Mouse (Mus musculus): Measurements from ENCODE around the gene Tmem216. TPM values are rescaled to one million over a fixed set of nuclear protein-coding genes. Genes with fewer than 3 reads are reported as not detected.
"Not testable (repeated sequence)": the region's sequence is repeated elsewhere in the genome, so short reads cannot be mapped to it uniquely, and the experiment has no call there.

The Tmem216 gene
- total and polyA plus RNA-seq, 3 experiments: 1.7 to 20.3 (median 14.6) TPM

GRCm38 (mm10) chr19:10560108-10560507 is 4.1 kb upstream of the Tmem216 start:
- H3K36me3 ChIP-seq (replicated peaks): no peaks in the 10 kb centered on the region
- no peaks in the 10 kb centered on the region for H3K9me3 ChIP-seq (replicated peaks)
- H3K27me3 ChIP-seq (ENCODE audit: insufficient read depth, low read length): peaks cover 8% of the 10 kb centered on the region
- DNase-seq (ENCODE audit: low spot score) (no peak), ATAC-seq (ENCODE audit: extremely low read depth, insufficient number of reproducible peaks, low FRiP score, poor library complexity, severe bottlenecking) (no peak)
- TF ChIP-seq CTCF (IDR thresholded peaks at IDR 0.05; ENCODE audit: low read depth, low read length) (no peak), GATA2 (IDR thresholded peaks at IDR 0.05; ENCODE audit: borderline replicate concordance, low read depth, low read length) (no peak), TAL1 (conservative IDR thresholded peaks at IDR 0.05; ENCODE audit: low read depth, low read length) (no peak), POLR2AphosphoS5 (IDR thresholded peaks at IDR 0.05; ENCODE audit: insufficient replicate concordance, low read depth, low read length) (no peak), GATA1 (IDR thresholded peaks at IDR 0.05; ENCODE audit: borderline replicate concordance, low read length) (no peak)
- H3K4me3 ChIP-seq (ENCODE audit: low read depth, low read length): no peak overlapping the region
- peaks cover 19% of the 10 kb centered on the region for H3K4me1 ChIP-seq (ENCODE audit: insufficient read depth, low read depth, low read length)

- not testable (repeated sequence) for H3K27me3 ChIP-seq (ENCODE audit: insufficient read depth, low read length); DNase-seq (ENCODE audit: low spot score); H3K4me3 ChIP-seq (ENCODE audit: low read depth, low read length); H3K9me3 ChIP-seq (replicated peaks); ATAC-seq (ENCODE audit: extremely low read depth, insufficient number of reproducible peaks, low FRiP score, poor library complexity, severe bottlenecking)
- Histone ChIP-seq H3K36me3 (replicated peaks) (peaks cover 14% of the 10 kb centered on the region), H3K4me1 (ENCODE audit: insufficient read depth, low read depth, low read length) (peaks cover 27% of the 10 kb centered on the region)
These were observed 1.9 kb upstream of the Tmem216 start for GRCm38 (mm10) chr19:10557837-10558375.

GRCm38 (mm10) chr19:10557430-10557829 is 1.4 kb upstream of the Tmem216 start:
- H3K9me3 ChIP-seq (replicated peaks): no peaks in the 10 kb centered on the region
- H3K36me3 ChIP-seq (replicated peaks): peaks cover 18% of the 10 kb centered on the region
- DNase-seq (ENCODE audit: low spot score): no peak
- no peak overlapping the region for H3K4me3 ChIP-seq (ENCODE audit: low read depth, low read length)
- no peak for TF ChIP-seq TAL1 (conservative IDR thresholded peaks at IDR 0.05; ENCODE audit: low read depth, low read length)
- TF ChIP-seq CTCF (IDR thresholded peaks at IDR 0.05; ENCODE audit: low read depth, low read length): no peak
- no peak for TF ChIP-seq GATA2 (IDR thresholded peaks at IDR 0.05; ENCODE audit: borderline replicate concordance, low read depth, low read length)
- no peak for TF ChIP-seq POLR2AphosphoS5 (IDR thresholded peaks at IDR 0.05; ENCODE audit: insufficient replicate concordance, low read depth, low read length)
- TF ChIP-seq GATA1 (IDR thresholded peaks at IDR 0.05; ENCODE audit: borderline replicate concordance, low read length): no peak
- ATAC-seq (ENCODE audit: extremely low read depth, insufficient number of reproducible peaks, low FRiP score, poor library complexity, severe bottlenecking): no peak
- H3K4me1 ChIP-seq (ENCODE audit: insufficient read depth, low read depth, low read length): peaks cover 27% of the 10 kb centered on the region
- H3K27me3 ChIP-seq (ENCODE audit: insufficient read depth, low read length): no peaks in the 10 kb centered on the region

- peaks cover 26% of the 10 kb centered on the region for H3K4me1 ChIP-seq (ENCODE audit: insufficient read depth, low read depth, low read length)
- no peak for TF ChIP-seq POLR2AphosphoS5 (IDR thresholded peaks at IDR 0.05; ENCODE audit: insufficient replicate concordance, low read depth, low read length)
- TF ChIP-seq TAL1 (conservative IDR thresholded peaks at IDR 0.05; ENCODE audit: low read depth, low read length): no peak
- TF ChIP-seq GATA2 (IDR thresholded peaks at IDR 0.05; ENCODE audit: borderline replicate concordance, low read depth, low read length): no peak
- no peak for TF ChIP-seq CTCF (IDR thresholded peaks at IDR 0.05; ENCODE audit: low read depth, low read length)
- no peak for TF ChIP-seq GATA1 (IDR thresholded peaks at IDR 0.05; ENCODE audit: borderline replicate concordance, low read length)
- peaks cover 21% of the 10 kb centered on the region for H3K36me3 ChIP-seq (replicated peaks)
- H3K4me3 ChIP-seq (ENCODE audit: low read depth, low read length): no peak overlapping the region
- no peaks in the 10 kb centered on the region for H3K9me3 ChIP-seq (replicated peaks)
- DNase-seq (ENCODE audit: low spot score) (no peak), ATAC-seq (ENCODE audit: extremely low read depth, insufficient number of reproducible peaks, low FRiP score, poor library complexity, severe bottlenecking) (no peak)
- no peaks in the 10 kb centered on the region for H3K27me3 ChIP-seq (ENCODE audit: insufficient read depth, low read length)
These were observed 963 bp upstream of the Tmem216 start for GRCm38 (mm10) chr19:10557001-10557400.

- Histone ChIP-seq H3K27me3 (ENCODE audit: insufficient read depth, low read length) (no peaks in the 10 kb centered on the region), H3K36me3 (replicated peaks) (peaks cover 91% of the 10 kb centered on the region), H3K4me3 (ENCODE audit: low read depth, low read length) (no peak overlapping the region), H3K9me3 (replicated peaks) (no peaks in the 10 kb centered on the region), H3K4me1 (ENCODE audit: insufficient read depth, low read depth, low read length) (peaks cover 2% of the 10 kb centered on the region; the same call in 1 of the 2 replicates)
- TF ChIP-seq CTCF (IDR thresholded peaks at IDR 0.05; ENCODE audit: low read depth, low read length): no peak
- ATAC-seq (ENCODE audit: extremely low read depth, insufficient number of reproducible peaks, low FRiP score, poor library complexity, severe bottlenecking) (no peak), DNase-seq (ENCODE audit: low spot score) (no peak)
These were observed 16.6 kb downstream of the Tmem216 start for GRCm38 (mm10) chr19:10539454-10539853.

- H3K4me1 ChIP-seq (ENCODE audit: insufficient read depth, low read depth, low read length): peaks cover 27% of the 10 kb centered on the region
- no peaks in the 10 kb centered on the region for H3K27me3 ChIP-seq (ENCODE audit: insufficient read depth, low read length)
- DNase-seq (ENCODE audit: low spot score): no peak
- no peaks in the 10 kb centered on the region for H3K9me3 ChIP-seq (replicated peaks)
- no peak overlapping the region for H3K4me3 ChIP-seq (ENCODE audit: low read depth, low read length)
- no peak for ATAC-seq (ENCODE audit: extremely low read depth, insufficient number of reproducible peaks, low FRiP score, poor library complexity, severe bottlenecking)
- TF ChIP-seq CTCF (IDR thresholded peaks at IDR 0.05; ENCODE audit: low read depth, low read length) (no peak), GATA1 (IDR thresholded peaks at IDR 0.05; ENCODE audit: borderline replicate concordance, low read length) (no peak), GATA2 (IDR thresholded peaks at IDR 0.05; ENCODE audit: borderline replicate concordance, low read depth, low read length) (no peak), TAL1 (conservative IDR thresholded peaks at IDR 0.05; ENCODE audit: low read depth, low read length) (no peak), POLR2AphosphoS5 (IDR thresholded peaks at IDR 0.05; ENCODE audit: insufficient replicate concordance, low read depth, low read length) (no peak)
- peaks cover 74% of the 10 kb centered on the region for H3K36me3 ChIP-seq (replicated peaks)
These were observed 26.0 kb downstream of the Tmem216 start for GRCm38 (mm10) chr19:10530082-10530481.

- Histone ChIP-seq H3K9me3 (replicated peaks) (no peaks in the 10 kb centered on the region), H3K27me3 (ENCODE audit: insufficient read depth, low read length) (no peaks in the 10 kb centered on the region), H3K4me1 (ENCODE audit: insufficient read depth, low read depth, low read length) (peaks cover 55% of the 10 kb centered on the region), H3K4me3 (ENCODE audit: low read depth, low read length) (peak within 1 kb of the TSS; percentile 96), H3K36me3 (replicated peaks) (peaks cover 49% of the 10 kb centered on the region)
- TF ChIP-seq GATA2 (IDR thresholded peaks at IDR 0.05; ENCODE audit: borderline replicate concordance, low read depth, low read length): no peak
- peak; percentile 28; the same call in 1 of the 2 replicates for TF ChIP-seq CTCF (IDR thresholded peaks at IDR 0.05; ENCODE audit: low read depth, low read length)
- ATAC-seq (ENCODE audit: extremely low read depth, insufficient number of reproducible peaks, low FRiP score, poor library complexity, severe bottlenecking) (no peak), DNase-seq (ENCODE audit: low spot score) (peak; percentile 6)
These were observed 30.1 kb downstream of the Tmem216 start, which contains the start of gene Sdhaf2 for GRCm38 (mm10) chr19:10525910-10526309. TSS of gene Sdhaf2 (minus strand) at chr19:10526142.

Measured in G1E (cell line).